Mouse (Mus musculus): ENCODE results near the gene Pigx.
A peak's percentile ranks its signal among the peaks of the same experiment; 100 is the strongest.
"Not testable (repeated sequence)": the region's sequence is repeated elsewhere in the genome, so short reads cannot be mapped to it uniquely, and the experiment has no call there.

The Pigx gene

GRCm38 (mm10) chr16:32108578-32108977 lies 9.0 kb upstream of the Pigx start:
- DNase-seq (ENCODE audit: low read depth), result no peak

GRCm38 (mm10) chr16:32108170-32108569 lies 8.6 kb upstream of the Pigx start:
- DNase-seq (ENCODE audit: low read depth), result no peak

GRCm38 (mm10) chr16:32107342-32108045 lies 8.0 kb upstream of the Pigx start:
- no peak for DNase-seq (ENCODE audit: low read depth)

DNA sequence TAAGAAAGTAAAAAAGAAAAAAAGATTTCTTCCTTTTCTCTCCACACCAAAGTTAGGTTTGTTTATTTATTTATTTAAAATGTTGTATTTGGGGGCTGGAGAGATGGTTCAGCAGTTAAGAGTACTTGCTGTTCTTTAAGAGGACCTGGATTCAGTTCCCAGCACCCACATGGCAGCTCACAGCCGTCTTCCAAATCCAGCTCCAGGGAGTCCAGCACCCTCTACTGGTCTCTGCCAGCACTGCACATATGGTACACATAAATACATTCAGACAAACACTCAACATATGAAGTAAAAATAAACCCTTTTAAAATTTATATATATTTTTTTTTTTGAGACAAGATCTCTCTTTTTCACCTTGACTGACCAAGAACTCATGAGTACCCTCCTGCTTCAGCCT lies 6.2 kb upstream of the Pigx start:
- no peak for DNase-seq (ENCODE audit: low read depth)

DNA sequence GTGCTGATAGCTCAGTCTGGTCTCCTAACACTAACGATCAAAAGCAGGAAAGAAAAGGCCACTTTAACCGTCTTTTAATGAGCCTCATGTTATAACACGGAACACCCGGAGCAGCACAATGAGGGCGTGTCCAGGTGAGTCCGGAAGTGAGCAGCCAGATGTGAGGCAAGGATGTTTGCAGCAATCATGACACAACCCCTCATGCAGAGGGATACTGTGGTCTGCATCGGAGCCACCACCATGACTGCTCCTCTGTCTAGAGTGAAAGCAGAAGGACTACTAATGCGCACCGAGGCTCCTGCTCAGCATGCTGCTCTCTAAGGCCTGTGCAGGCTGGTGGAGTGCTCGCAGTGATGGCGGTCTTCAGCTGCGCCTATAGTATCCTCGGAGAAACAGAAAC lies 2.8 kb upstream of the Pigx start:
- no peak for DNase-seq (ENCODE audit: low read depth)

- DNase-seq (ENCODE audit: low read depth), result no peak
These were observed 473 bp downstream of the Pigx start for GRCm38 (mm10) chr16:32098897-32099637.

GRCm38 (mm10) chr16:32097757-32098156 lies 1.8 kb downstream of the Pigx start:
- not testable (repeated sequence) for DNase-seq (ENCODE audit: low read depth)

DNA sequence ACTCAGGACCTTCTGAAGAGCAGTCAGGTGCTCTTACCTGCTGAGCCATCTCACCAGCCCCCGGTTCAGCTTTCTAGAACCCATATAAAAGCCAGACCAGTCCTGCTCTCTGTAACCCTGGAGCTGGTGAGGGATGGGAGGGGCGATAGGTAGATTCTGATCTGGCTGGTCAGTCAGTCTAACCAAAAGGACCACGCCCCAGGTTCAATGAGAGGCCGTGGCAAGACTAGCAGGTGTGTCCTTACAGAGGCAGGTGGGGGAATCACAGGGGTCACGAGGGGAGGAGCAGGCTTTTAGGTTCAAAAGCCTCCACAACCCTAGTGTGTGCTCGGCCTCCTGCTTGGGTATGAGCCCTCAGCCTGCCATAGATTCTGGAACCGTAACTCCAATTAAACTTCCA lies 8.1 kb downstream of the Pigx start:
- DNase-seq (ENCODE audit: low read depth), result no peak

- no peak for DNase-seq (ENCODE audit: low read depth)
These were observed 11.7 kb downstream of the Pigx start for GRCm38 (mm10) chr16:32087629-32088443.

DNA sequence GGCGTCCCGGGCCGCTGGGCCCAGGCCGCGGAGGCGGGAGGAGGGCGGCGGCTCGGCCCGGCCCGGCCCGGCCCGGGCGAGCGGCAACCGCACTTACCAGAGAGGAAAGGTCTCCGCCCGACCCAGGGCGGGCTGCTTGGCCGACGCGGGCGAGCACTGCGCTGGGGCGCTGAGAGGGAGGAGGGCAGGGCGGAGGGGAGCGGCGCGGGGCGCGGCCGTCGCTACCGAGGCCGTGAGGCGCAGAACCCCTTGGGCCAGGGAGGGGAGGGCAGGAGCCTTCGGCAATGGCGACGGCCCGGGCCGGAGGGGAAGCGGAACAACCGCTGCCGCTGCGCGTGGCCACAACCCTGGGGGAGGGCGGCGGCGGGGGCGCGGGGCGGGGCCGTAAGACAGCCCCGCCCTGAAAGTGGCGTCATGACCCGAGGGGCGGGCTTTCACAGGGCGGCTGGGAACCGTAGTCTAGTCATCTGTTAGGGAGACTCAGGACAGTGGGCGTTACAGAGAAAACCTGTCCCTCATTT lies 20.5 kb downstream of the Pigx start, which contains the start of gene Pak2:
TSS of gene Pak2 (minus strand) at position 352 of the 521 bp plus-strand sequence.
- peak; percentile 40 for DNase-seq (ENCODE audit: low read depth)

GRCm38 (mm10) chr16:32078408-32078990 lies 21.0 kb downstream of the Pigx start:
- DNase-seq (ENCODE audit: low read depth), result no peak

- DNase-seq (ENCODE audit: low read depth), result no peak
These were observed 21.7 kb downstream of the Pigx start for GRCm38 (mm10) chr16:32077648-32078407.

GRCm38 (mm10) chr16:32076406-32076805 lies 23.1 kb downstream of the Pigx start:
- no peak for DNase-seq (ENCODE audit: low read depth)

DNA sequence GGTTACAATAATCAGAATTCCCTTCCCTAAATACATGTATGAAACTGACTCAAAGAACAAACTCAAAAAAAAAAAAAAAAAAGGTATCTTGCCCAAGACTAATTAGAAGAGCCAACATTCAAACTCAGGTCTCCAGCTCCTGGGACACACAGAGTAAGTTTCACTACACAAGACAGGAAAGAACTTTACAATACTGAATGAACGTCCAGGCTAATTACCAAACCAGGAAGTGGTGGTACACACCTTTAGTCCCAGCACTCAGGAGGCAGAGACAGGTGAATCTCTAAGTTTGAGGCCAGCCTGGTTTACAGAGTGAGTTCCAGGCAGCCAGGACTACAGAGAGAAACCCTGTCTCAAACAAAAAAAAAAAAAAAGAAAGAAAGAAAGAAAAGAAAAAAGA lies 23.8 kb downstream of the Pigx start:
- DNase-seq (ENCODE audit: low read depth), result no peak

DNA sequence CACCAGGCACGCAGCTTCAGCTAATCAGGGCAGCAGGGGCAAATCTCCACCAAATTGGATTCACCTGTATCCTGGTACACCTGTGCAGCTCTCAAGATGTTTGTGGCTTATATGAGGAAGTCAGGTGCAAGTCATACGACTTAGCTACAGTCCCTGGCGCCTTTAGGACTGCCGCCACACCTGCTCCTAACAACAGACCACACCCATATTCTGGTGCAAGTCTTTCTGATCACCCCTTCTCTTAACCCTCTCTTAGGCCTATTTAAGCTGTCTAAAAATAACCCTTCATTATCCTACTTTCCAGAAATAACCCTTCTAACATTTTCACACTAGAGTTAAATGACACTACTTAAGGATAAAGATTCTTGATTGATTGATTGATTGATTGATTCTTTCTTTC lies 29.5 kb downstream of the Pigx start:
- not testable (repeated sequence) for DNase-seq (ENCODE audit: low read depth)

DNA sequence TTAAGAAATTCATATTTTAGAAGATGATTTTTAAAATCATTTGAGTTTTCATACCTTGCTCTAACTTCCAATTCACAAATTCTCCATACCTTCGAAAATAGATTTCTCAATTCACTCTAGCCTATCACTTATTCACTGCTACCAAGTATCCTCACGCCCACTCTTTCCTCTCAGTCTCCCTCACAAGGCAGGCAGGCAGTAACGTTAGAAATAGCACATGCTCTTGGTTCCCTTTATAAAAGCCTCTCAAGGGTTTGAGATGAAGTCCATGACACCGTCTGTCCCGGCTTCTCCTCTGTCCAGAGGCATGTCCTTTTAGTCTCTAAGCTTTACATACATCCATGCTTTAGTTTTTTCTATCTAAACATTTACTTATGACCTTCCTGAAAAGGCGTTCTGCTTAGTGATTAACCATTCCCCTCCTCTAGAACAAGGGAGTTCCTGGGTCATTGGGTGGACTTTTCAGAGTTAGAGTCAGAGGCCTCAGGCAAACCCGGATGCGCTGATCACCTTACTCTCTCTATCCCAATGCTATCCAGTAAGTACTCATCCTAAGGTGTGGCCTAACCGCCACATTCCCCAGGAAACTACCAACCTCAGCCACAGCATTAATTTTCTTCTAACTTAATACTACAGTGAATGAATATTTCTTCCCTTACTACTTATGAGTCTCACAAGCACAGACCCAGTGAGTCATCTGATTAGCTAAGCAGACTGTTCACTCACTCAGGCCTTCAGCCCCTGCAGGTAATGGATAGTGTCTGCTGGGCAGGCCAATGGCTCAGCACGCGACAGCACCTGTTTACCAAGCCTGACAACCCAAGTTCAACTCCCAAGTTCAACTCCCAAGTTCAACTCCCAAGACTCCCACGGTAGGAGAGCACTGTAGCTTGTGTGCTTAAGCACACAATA lies 30.9 kb downstream of the Pigx start:
- no peak for DNase-seq (ENCODE audit: low read depth)

DNA sequence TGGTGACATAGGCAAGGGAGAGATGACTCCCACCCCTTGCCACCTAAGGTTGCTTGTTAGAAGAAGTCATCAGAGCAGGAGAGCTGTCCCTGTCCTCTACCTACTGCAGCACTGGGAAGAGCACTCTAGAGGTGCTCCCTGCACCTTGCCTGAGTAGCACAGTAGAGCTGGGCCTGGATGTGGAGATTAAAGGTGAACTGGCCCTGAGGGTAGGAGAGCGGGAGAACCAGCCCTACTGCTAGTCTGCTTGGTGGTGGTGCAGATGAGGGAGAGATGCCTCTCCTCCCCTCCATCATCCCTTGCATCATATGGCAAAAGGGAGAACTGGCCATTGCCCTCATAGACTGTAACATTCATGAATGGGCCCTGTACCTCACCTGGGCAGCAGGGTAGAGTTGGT lies 32.6 kb downstream of the Pigx start:
- DNase-seq (ENCODE audit: low read depth), result no peak

- no peak for DNase-seq (ENCODE audit: low read depth)
These were observed 35.6 kb downstream of the Pigx start for GRCm38 (mm10) chr16:32063900-32064299.

DNA sequence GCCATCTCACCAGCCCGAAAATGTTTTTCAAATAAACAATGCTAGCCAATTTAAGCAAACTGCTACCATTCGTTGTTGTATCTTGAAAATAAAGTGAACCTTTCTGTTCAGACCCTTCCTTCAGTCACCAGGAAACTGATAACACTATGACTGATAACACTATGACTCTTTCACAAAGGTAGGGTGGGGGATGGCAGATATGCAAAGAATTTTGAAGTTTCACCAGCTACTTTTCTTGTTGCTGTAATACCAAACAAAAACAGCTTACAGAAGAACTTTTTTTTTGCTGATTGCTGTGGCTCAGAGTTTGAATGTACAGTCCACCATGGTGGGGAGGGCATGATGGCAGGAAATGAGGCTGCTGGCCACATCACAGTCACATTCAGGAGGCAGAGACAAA lies 37.3 kb downstream of the Pigx start:
- no peak for DNase-seq (ENCODE audit: low read depth)

- DNase-seq (ENCODE audit: low read depth), result no peak
These were observed 39.6 kb downstream of the Pigx start for GRCm38 (mm10) chr16:32059840-32060523.

Measured in fibroblast of lung, adult 2 months (primary cell).